Mouse (Mus musculus) erythroblast, embryonic 14.5 days (primary cell): ENCODE data around the gene Bdh2. TPM values are rescaled to one million over a fixed set of nuclear protein-coding genes. Genes with fewer than 3 reads are reported as not detected.

Source experiments
- H3K27me3 ChIP-seq: 2 replicates; pipeline ENCODE4 v1.6.1; 2012; ENCODE audit warnings: inconsistent platforms; ENCODE audit not compliant: control insufficient read depth
- H3K36me3 ChIP-seq: 2 replicates; pipeline ENCODE4 v1.6.1; 2012; ENCODE audit warnings: mild to moderate bottlenecking, inconsistent platforms; ENCODE audit not compliant: control insufficient read depth
- H3K4me1 ChIP-seq: 2 replicates; pipeline ENCODE4 v1.6.1; 2012; ENCODE audit warnings: inconsistent platforms; ENCODE audit not compliant: control insufficient read depth
- H3K4me3 ChIP-seq: replicated peaks from 2 replicates; pipeline ENCODE3; 2012; ENCODE audit warnings: moderate library complexity, mild to moderate bottlenecking, inconsistent platforms
- H3K9me3 ChIP-seq: 2 replicates; pipeline ENCODE4 v1.6.1; 2012; ENCODE audit warnings: low read length, inconsistent platforms, mixed read lengths; ENCODE audit not compliant: control insufficient read depth
- GATA1 ChIP-seq: IDR thresholded peaks from 2 replicates; pipeline ENCODE4 v1.6.1; 2012; ENCODE audit warnings: low read length, inconsistent platforms, mixed read lengths
- TAL1 ChIP-seq: IDR thresholded peaks from 3 replicates; pipeline ENCODE4 v1.6.1; 2012; ENCODE audit warnings: low read length, inconsistent platforms, mixed read lengths
- polyA plus RNA-seq: library from polyadenylated mRNA; stranded (reverse); fragments of >175 nt; gene quantifications from 2 replicates; pipeline ENCODE4 v1.2.3, GENCODE M21; 2012

Bdh2 gene
- polyA plus RNA-seq, 1 experiment, result not detected

DNA sequence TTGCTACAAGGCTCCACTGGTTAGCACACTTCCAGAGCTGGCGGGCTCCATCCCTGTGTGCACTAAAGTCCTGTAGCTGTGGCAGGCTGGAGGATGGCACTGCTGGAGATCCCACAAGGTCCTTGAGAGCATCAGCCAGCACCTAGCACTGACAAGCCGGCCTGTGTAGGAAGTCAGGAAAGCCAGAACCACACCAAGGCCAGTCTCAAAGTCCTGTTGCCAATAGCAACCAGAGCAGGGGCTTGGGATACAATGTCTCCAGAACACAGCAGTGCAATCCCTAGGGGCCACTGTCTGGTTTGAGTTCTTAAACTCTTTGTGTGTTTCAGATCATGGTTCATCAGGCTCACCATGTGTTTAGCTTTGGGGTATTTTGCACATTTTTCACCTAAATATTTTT, 33.8 kb downstream of the Bdh2 start:
- Histone ChIP-seq H3K9me3 (no peaks in the 10 kb centered on the region), H3K4me1 (no peaks in the 10 kb centered on the region), H3K27me3 (no peaks in the 10 kb centered on the region), H3K4me3 (no peak overlapping the region), H3K36me3 (no peaks in the 10 kb centered on the region)
- TF ChIP-seq TAL1 (no peak), GATA1 (no peak)

DNA sequence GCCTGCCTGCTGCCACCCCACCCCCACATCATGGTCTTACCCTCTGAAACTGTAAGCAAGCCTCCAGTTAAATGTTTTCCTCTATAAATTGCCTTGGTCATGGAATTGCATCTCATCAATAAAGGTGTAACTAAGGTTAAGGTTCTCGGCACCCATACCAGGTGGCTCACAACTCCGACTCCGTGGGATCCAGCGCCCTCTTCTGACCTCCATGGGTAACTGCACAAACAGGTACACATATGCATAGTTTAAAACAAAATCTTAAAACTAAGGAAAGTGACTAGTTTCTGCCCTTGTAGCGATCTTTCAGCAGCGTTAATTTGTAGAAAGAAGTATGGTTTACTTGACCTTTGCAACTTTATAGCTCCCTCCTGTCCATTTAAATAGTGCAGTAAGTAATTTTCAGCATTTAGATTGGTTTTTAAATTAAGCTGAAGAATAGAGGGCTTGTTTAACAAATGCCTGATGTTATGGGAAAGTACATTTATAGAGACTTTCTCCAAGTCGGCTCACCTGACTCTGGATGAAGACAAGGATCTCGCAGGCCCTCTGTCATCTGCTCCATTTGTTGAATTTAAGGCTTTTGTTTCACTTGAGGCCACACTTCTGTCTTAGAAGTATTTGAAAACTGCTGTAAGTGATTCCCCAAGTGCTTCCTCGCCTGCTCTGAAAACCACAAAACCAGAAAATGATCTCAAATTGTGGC, 34.9 kb downstream of the Bdh2 start:
- no peak for TF ChIP-seq GATA1
- no peak for TF ChIP-seq TAL1
- H3K36me3 ChIP-seq, result no peaks in the 10 kb centered on the region
- H3K9me3 ChIP-seq, result no peaks in the 10 kb centered on the region
- no peaks in the 10 kb centered on the region for H3K4me1 ChIP-seq
- H3K4me3 ChIP-seq, result no peak overlapping the region
- no peaks in the 10 kb centered on the region for H3K27me3 ChIP-seq

DNA sequence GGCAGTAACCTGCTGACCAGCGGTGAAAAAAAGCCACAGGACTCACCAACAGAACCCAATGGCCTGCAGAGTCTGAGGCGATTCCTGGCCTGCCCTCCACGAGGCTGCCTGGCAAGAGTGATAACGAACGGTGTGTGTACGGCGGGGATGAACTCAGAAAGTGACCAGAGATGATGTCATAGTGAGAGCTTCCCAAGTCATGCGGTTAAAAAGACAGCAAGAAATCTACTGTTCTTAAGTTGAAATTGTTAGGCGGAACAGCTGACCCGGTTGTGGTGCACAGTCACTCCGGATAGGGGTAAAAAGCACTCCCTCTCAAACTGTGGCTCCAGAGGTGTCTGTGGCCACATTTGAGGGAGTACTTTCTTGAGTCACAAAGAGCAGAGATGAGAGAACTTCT, 37.3 kb downstream of the Bdh2 start:
- no peaks in the 10 kb centered on the region for H3K4me1 ChIP-seq
- no peaks in the 10 kb centered on the region for H3K27me3 ChIP-seq
- no peak overlapping the region for H3K4me3 ChIP-seq
- TF ChIP-seq GATA1 (no peak), TAL1 (no peak)
- H3K36me3 ChIP-seq, result no peaks in the 10 kb centered on the region
- H3K9me3 ChIP-seq, result no peaks in the 10 kb centered on the region

DNA sequence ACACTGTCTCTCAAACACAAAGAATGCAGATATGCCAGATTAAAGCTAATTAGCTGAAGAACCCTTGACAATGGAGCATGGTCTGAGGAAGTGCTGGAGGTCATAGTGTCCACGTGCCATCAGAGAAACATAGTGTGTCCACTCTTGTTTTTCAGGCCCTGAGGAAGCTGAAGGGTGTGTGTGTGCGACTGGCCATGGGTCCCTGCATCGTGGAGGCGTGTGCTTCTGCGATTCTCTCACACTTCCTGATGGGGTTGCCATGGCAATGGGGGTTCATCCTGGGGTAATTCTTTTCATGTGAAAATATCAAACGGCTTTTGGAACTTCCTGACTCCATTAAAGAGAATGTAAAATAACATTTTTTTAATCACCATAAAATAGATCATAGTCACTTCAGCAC, 43.3 kb downstream of the Bdh2 start:
- Histone ChIP-seq H3K36me3 (no peaks in the 10 kb centered on the region), H3K9me3 (no peaks in the 10 kb centered on the region), H3K4me1 (no peaks in the 10 kb centered on the region), H3K27me3 (no peaks in the 10 kb centered on the region), H3K4me3 (no peak overlapping the region)
- no peak for TF ChIP-seq TAL1
- no peak for TF ChIP-seq GATA1

DNA sequence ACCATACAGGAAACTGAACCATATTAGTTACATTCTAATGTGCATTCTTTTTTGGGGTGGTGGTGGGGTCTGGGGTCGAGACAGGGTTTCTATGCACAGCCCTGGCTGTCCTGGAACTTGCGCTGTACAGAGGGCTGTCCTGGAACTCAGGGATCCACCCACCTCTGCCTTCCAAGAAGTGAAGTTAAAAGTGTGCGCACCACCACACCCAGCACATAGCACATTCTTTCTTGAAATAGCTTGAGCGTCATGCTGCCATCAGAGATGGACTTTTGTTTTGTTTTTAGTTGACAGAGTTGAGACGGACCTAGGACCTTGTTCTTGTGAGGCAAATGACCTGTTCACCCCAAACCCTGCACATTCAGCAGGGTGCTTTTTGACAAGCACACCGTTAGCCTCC, 46.2 kb downstream of the Bdh2 start:
- no peaks in the 10 kb centered on the region for H3K9me3 ChIP-seq
- TF ChIP-seq GATA1, result no peak
- no peak for TF ChIP-seq TAL1

DNA sequence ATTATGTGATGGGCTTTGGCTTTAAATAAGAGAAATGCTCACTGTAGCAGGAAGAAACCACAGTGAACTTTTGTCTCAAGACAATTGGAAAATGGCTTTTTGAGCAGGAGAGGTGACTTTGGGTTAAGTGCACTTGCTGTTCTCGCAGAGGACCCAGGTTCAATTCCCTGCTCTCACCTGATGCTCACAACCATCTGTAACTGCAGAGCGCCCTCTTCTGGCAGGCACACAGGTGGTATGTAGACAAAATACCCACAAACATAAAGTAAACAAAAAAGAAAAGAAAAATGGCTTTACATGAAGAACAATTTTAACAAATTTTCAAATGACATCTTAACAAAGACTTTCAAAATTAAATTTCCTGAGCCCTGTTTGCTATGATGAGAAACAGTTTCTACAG, 46.6 kb downstream of the Bdh2 start:
- H3K4me1 ChIP-seq, result no peaks in the 10 kb centered on the region
- H3K9me3 ChIP-seq, result no peaks in the 10 kb centered on the region
- TF ChIP-seq GATA1 (no peak), TAL1 (no peak)
- no peaks in the 10 kb centered on the region for H3K27me3 ChIP-seq
- no peaks in the 10 kb centered on the region for H3K36me3 ChIP-seq
- H3K4me3 ChIP-seq, result no peak overlapping the region

More for the DNA sequence above, 46.2 kb downstream of the Bdh2 start:
- Histone ChIP-seq H3K27me3 (no peaks in the 10 kb centered on the region), H3K4me1 (no peaks in the 10 kb centered on the region), H3K36me3 (no peaks in the 10 kb centered on the region), H3K4me3 (no peak overlapping the region)

DNA sequence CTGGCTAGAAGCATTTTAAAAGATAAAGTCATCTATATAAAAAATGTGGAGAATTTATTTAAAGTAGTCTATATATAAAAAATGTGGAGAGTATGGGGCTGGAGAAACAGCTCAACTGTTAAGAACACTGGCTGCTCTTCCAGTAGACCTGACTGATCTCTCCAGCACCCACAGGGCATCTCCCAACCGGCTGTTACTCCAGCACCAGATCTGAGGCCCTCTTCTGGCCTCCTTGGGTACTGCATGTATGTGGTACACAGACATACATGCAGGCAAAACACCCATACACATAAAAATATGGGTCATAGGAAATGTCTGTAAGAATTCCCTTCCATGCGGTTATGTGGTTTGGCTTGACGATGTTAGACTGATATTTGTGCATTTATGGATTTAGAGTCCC, 47.5 kb downstream of the Bdh2 start:
- no peaks in the 10 kb centered on the region for H3K27me3 ChIP-seq
- H3K4me3 ChIP-seq, result no peak overlapping the region
- TF ChIP-seq TAL1, result no peak
- TF ChIP-seq GATA1, result no peak
- H3K4me1 ChIP-seq, result no peaks in the 10 kb centered on the region
- no peaks in the 10 kb centered on the region for H3K36me3 ChIP-seq
- no peaks in the 10 kb centered on the region for H3K9me3 ChIP-seq

DNA sequence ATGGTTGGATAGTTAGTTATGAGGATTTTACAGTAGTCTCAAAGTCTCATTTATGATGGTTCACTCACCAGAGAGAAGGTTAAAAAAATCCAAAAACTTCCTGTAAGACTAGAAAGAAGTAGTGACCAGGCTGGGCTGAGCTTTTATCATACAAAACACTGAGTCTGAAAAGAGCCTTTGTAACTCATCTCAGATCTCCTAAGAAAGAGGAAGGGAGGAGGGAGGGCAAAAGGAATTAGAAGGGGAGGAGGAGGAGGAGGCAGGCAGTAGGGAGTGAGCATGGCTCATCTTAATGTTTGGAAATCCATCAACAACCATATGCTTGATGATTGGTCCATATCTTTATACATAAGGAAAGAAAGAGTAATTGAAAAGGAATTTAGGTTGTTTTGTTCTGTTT, 51.7 kb downstream of the Bdh2 start:
- no peaks in the 10 kb centered on the region for H3K36me3 ChIP-seq
- no peak overlapping the region for H3K4me3 ChIP-seq
- H3K4me1 ChIP-seq, result no peaks in the 10 kb centered on the region
- TF ChIP-seq TAL1, result no peak
- no peak for TF ChIP-seq GATA1
- no peaks in the 10 kb centered on the region for H3K9me3 ChIP-seq
- no peaks in the 10 kb centered on the region for H3K27me3 ChIP-seq

DNA sequence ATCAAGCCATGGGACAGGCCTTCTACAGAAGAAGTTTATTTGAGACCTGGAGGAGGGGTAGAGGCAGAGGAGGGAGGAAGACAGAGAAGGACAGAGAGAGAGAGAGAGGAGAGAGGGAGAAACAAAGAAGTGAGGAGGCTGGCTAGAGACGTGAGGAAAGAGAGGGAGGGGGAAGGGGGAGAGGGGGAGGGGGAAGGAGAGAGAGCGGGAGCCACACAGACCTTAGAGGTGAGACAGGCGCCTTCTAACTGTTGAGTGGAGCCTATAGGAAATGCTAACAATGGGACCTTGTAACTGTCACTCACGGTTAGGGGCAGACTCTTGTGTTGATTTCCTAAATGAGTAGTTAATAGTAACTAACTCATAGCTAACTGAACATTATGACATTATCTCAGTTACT, 52.7 kb downstream of the Bdh2 start:
- no peaks in the 10 kb centered on the region for H3K27me3 ChIP-seq
- no peaks in the 10 kb centered on the region for H3K4me1 ChIP-seq
- H3K36me3 ChIP-seq, result no peaks in the 10 kb centered on the region
- no peaks in the 10 kb centered on the region for H3K9me3 ChIP-seq
- TF ChIP-seq GATA1 (no peak), TAL1 (no peak)
- H3K4me3 ChIP-seq, result no peak overlapping the region

DNA sequence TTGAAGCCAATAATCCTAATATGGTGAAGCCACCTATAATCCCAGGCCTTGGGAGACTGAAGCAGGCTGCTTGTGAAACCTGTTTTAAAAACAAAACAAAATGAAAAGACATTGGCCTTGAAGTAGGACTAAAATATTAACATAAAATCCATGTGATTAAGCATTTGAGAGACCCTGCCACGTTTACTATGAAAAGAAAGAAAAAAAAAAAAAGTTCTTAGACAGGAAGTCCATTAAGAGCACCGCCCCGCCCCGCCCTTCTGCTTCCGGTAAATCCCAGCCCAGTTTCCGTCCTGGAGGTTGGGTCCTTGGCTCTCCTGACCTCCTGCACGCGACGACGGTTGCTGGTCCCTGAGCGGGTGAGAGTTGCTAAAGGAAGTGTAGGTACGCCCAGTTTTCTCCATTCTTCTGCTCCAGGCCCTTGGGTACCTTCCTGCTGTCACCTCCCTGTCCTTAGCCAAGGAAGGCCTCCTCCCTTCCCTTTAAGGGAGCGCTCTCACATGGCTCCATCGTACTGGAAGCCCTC, 66.8 kb downstream of the Bdh2 start, which contains the start of gene Slc9b1:
Gene Slc9b1, plus strand, starts transcription at position 291 of the 526 bp plus-strand sequence.
- no peaks in the 10 kb centered on the region for H3K4me1 ChIP-seq
- H3K9me3 ChIP-seq, result no peaks in the 10 kb centered on the region
- H3K4me3 ChIP-seq, result no peak within 1 kb of the TSS
- TF ChIP-seq TAL1 (no peak), GATA1 (no peak)
- H3K27me3 ChIP-seq, result no peaks in the 10 kb centered on the region
- H3K36me3 ChIP-seq, result no peaks in the 10 kb centered on the region
